Mouse (Mus musculus): Measurements from ENCODE around the gene Hdac7.

The Hdac7 gene

GRCm38 (mm10) chr15:97786412-97787112 lies 57.7 kb downstream of the Hdac7 start:
- DNase-seq: no peak

DNA sequence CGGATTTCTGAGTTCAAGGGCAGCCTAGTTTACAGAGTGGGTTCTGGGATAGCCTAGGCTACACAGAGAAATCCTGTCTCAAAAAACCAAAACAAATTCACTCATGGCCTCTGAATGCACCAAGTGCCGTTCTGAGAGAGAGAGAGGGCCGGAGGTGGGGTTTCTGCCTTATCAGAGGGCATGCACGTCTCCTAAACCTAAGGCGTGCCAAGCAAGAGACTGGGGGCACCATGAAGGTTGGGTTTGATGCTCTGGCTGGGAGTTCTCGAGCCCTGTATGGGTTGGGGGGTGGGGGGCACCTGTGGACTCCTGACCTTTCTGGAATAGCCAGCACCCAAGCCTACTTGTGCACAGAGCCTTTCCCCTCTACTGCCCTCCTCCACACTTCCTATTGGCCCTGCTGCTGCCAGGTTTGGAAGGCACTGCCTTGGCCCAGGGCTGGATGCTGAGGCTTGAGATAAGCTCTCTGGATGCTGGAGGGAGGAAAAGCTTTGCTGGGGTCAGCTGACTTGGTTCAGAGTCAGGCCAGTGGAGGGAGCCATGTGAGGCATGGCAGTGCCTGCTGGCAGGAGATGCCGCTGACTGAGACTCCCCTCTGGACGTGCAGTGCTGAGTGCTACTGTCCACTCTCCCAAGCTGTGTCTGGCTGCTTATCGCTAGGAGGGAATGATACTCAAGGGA lies 58.4 kb downstream of the Hdac7 start:
- no peak for DNase-seq

DNA sequence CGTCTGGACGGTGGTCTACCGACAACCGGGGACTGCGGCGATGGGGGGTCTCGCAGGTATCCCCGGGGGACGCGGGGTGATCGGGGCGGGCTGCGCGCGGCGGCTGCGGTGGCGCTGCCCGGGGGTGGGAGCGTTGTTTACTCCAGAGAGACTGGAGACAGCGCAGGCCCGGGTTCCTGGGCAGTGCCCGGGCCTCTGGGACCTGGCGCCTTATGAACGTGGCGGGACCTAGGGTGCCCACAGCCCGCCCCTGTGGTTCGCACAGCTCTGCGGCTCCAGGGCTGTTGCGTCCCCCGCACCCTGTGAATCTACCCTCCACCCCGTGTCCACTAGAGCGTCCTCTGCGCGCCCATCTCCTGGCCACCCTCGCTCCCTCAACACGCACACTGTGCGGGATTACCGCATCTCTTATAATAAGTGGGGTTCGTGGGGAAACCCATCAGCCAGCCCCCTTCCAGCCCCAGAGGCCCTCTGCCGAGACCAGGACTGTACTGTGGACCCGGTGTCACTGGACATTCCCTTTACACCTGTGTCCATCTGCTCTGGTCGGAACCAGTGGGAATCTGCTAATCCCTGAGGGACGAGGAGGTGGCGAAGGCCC lies 59.6 kb downstream of the Hdac7 start:
- DNase-seq: no peak

DNA sequence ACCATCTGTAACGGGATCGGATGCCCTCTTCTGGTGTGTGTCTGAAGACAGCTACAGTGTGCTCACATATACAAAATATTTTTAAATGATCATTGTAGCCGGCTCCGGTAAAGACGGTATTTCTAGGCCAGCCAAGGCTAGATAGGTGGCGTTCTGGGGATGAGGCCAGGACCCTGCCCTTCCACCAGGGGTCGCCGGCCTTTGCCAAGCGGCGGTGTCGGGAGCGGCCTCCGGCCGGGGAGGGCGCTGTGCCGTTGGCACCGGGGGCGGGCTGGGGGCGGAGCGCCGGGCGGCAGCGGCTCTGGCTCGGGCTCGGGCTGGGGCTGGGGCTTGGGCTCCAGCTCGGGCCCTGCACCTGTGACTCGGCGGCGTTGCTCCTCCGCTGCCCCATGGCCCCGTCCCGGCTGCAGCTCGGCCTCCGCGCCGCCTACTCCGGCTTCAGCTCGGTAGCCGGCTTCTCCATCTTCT lies 60.2 kb downstream of the Hdac7 start:
- DNase-seq: peak; percentile 90

GRCm38 (mm10) chr15:97782749-97783105 lies 61.6 kb downstream of the Hdac7 start:
- peak; percentile 73 for DNase-seq

- no peak for DNase-seq
Observed at GRCm38 (mm10) chr15:97781961-97782748, 62.1 kb downstream of the Hdac7 start.

DNA sequence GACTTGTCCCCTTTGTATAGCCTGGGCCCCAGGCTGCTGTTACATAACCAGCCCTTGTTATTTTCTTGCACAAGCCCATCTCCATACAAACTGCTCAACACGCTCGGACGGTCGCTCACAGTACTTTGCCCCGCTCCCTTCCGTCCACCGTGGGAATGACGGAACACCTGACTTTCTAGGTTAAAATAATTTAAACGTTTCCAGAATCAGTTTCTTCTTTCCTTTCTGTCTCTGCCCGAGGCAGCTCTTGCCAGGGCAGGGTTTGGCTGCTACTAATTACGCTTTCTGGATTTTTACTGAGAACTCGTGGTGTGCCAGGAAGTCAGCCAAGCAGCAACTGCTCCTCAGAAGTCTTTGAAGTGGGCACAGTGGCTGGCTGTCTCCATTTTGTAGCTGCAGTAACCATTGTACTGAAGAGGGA lies 63.7 kb downstream of the Hdac7 start:
- DNase-seq: no peak

- DNase-seq: no peak
Observed at GRCm38 (mm10) chr15:97779576-97779975, 64.7 kb downstream of the Hdac7 start.

GRCm38 (mm10) chr15:97778311-97779098 lies 65.8 kb downstream of the Hdac7 start, which contains the start of gene Slc48a1:
Gene Slc48a1 (plus strand): TSS chr15:97778520.
- no peak for DNase-seq

- no peak for DNase-seq
Observed at GRCm38 (mm10) chr15:97776919-97777318, 67.4 kb downstream of the Hdac7 start.

DNA sequence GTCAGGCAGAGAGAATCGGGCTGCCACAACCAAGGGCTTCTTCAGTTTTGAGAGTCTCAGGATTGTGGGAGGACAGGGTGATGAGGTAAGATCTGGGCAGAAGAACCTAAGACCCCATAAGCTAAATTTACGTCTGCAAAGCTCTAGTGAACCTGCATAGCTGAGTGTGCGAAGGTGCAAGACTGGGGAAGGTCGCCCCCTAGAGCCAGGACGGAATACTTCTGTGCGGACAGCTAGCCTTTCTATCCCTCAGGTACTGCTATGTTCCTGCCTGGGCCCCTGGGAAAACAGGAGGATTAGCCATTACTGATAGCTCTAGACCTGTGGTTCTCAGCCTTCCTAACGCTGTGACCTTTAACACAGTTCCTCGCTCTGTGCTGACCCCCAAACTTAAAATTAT lies 67.8 kb downstream of the Hdac7 start:
- peak; percentile 73 for DNase-seq

DNA sequence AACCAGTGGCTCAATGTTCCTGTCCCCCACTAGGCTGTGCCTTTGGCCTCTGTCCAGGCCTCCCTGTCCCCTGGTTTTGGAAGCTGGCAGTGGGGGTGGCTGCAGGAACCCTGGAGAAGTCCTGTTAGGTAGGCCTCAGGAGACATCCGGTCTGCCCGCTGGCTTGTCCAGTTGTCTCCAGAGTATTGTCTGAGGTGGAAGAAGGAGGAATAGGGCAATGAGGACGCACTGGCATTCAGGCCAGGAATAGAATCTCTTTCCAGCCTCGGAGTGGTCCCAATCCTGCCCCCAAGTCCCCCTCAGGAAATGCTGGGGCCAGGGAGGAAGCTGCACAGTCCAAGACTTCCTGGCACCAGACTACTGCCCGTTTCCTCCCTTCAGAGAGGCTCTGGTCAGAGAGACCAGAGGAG lies 70.3 kb downstream of the Hdac7 start:
- DNase-seq: no peak

GRCm38 (mm10) chr15:97773108-97773507 lies 71.2 kb downstream of the Hdac7 start:
- DNase-seq: no peak

DNA sequence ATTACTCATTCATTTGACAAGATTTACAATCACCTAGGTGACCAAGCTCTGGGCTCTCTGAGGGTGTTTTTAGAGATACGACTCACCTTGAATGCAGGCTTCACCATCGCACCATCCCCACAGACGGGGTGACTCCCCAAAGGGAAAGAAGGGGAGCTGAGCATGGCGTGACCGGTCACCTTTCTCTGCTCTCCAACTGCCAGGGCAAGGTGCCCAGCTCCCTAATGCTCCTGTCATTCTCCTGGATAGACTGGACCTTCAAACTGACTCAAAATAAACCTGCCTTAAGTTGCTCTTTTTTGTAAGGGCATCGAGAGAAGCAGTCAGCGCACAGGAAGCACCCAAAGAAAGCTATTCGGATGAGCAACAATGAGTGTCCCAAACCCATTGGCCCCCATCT lies 74.0 kb downstream of the Hdac7 start:
- no peak for DNase-seq

DNA sequence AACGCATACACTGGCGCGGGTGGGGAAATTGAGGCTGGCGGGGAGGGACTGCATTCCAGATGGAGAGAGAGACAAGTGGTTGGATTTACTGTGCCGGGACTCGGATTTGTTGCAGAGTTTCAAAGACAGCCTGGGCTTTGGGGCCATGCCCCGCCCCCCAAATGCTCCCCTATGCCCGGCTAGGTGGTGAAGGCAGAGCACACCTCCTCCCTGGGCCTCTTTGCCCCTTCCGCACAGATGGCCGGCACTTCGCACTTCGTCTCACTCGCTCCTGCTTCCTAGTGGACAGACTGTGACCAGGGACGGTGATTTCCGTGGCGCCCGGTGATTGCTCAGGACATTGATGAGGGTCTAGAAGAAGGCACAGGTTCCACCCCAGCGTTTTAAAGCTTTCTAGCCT lies 76.1 kb downstream of the Hdac7 start:
- no peak for DNase-seq

- peak; percentile 76 for DNase-seq
Observed at GRCm38 (mm10) chr15:97767280-97768186, 76.8 kb downstream of the Hdac7 start, which contains the start of gene Rapgef3. Gene Rapgef3 (minus strand): TSS chr15:97767972.

DNA sequence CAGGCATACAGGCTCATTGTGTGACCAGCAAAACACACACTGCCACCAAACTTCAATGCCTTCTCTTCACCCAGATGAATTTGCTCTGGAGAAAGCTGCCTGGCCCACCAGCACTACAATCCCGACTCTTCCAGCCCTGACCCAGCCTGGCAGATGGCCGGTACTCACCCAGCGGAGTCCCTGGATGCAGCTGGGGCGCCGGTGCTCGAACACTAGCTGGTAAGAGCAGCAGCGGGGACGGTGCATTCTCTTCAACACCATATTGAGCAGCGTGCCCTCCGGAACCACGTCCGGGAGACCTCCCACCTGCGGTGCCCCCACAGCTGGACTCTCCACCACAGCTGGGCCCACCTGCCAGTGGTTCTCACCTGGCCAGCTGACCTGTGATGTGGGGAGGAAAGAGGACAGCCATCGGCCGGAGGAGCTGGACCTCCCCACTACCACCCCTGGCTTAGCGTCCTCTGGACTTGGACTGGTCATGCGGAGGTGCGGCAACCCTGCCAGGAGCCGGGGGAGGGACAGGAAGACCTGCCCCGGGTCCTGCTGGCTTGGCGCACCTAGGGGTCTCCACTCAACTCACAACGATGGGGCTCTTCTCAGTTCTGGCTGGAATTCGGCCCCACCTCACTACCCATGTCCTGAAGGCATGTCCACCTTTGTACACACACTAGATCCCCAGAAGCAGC lies 77.6 kb downstream of the Hdac7 start:
- DNase-seq: no peak

- DNase-seq: no peak
Observed at GRCm38 (mm10) chr15:97766194-97766593, 78.1 kb downstream of the Hdac7 start.

DNA sequence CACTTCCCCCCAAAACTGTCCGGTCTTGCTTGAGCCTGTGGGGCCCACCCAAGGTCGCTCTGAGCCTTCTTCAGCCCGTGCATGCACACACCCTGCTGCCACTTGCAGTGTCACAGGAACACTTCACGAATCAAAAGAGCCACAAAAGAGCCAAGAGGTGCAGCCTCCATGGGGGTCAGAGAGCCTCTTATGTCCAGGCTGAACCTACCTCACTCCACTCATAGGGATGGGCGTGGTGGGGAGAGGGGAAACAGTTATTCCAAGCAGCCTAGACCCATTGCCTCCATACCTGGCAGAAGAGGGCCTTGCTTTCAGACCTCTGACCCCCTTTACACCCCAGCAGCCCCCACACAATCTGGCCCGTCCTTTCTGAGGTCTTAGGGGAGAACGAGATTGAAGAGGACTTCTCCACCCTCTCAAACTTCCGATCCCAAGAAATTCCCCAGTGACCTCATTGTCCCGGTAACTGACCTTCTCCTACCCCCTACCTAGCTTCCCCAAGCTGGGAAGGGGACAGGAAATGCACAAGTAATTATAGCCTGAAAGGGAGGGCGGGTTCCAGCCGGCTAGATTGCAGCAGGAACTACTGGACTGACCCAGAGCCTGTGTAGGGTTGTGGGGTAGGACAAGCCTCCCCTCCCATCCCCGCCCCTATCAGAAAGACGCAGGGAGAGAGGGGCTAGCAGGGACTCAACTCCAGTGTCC lies 79.1 kb downstream of the Hdac7 start:
- DNase-seq: no peak

DNA sequence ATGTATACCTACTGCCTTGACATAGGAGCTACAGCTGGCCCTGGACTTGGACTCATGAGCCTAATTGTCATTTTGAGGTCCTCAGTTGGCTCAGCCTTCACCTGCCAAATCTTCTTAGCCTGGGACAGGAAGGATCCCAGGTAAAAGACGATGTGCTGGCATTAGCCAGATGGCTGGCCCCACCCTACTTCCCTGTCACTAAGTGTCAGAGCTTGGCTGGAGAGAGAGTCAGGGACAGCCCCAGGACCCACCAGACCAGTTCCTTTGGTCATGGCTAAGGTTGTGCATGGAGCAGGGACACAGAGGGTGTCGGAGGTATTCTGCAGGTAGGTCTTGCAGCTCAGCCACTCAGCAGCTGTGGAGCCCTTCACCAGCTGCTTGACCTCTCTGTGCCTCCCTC lies 79.8 kb downstream of the Hdac7 start:
- no peak for DNase-seq

Measured in right cerebral cortex, postnatal 4 days (tissue).